Mouse (Mus musculus) G1E-ER4 (cell line): ENCODE results near the gene Tut4. TPM values are rescaled to one million over a fixed set of nuclear protein-coding genes. Genes with fewer than 3 reads are reported as not detected.

Source experiments
- GATA1 ChIP-seq: IDR thresholded peaks from one replicate; pipeline ENCODE4 v1.8.0; 2012; ENCODE audit warnings: low read length, inconsistent platforms
- polyA plus RNA-seq: library from polyadenylated mRNA; stranded (reverse); fragments of >175 nt; gene quantifications from 2 replicates; pipeline ENCODE4 v1.2.3, GENCODE M21; 2012

The Tut4 gene
- polyA plus RNA-seq, 1 experiment: 35.9 TPM

DNA sequence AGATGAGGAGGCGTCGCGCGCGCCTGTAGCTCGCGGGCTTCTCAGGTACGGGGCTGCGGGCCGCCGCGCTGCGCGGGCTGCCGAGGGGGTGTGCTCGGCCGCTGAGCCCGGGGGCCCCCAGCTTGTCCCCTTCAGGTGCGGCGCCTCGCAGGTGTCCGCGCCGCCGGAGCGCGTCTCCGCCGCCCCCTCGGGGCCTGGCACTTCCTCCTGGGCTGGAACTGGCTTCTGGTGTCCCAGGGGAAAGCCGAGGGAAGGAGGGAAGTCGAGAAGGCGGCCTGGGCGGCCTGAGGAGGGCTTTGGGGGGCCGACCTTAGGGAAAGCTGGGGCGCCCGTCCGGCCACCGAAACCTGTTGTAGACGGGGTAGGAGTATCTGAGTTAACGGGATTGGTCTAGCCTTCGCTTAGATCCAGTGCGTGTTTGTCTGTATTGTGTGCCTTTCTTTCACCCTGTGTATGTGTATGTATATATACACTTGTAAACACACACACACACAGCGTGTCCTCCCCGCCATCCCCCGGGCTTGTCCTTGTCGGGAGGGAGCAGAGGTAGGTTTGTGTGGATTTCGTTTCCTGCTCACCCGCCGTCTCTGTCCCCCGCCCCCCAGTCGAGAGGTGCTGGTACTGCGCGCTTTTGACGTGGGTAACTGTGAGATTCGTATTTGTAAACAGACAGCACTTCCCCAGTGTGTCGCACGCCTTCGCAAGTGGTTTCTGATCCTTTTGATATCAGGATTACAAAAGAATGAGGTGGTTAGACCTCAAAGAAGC lies 1.1 kb downstream of the Tut4 start:
- no peak for TF ChIP-seq GATA1

DNA sequence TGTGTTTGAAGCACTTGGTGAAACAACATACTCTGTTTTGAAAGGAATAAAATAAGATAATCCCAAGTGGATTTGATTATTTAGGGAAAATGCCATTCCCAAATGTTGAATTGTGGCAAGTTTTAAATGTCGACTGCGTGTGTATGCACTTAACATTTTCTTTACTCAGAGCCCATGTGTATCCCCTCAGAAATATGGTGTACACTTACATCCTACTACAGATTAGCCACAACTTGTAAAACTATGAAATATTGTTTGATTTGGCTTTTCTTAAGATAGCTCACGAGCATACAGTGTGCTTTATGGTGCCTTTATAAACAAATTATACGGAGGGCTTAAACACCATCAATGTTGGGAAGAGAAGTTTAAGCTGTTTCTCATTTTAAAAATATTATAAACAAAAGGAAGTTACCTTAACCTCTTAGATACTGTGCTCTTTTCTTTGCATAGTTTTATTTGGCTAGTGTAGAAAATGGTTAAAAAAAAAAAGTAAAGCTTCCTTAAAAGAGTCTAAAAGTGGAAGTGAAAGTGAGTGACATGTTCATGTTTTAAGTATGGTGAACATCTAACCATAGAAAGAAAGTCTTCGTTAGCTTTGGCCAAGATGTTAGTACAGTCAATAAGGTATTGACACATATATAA lies 2.2 kb downstream of the Tut4 start:
- no peak for TF ChIP-seq GATA1

DNA sequence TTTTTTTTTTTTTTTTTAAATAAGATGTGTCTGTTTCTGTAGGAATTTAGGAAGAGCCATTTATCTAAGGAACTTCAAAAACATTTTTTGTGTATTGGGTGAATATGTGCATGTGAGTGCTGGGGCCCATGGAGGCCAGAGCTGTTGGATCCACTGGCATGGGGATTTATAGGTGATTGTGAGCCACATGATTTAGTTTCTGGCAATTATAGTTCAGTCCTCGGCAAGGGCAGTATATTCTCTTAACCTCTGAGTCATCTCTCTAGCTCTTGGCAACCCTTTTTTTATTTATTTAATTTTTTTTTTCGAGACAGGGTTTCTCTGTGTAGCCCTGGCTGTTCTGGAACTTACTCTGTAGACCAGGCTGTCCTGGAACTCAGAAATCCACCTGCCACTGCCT lies 14.4 kb downstream of the Tut4 start:
- no peak for TF ChIP-seq GATA1

- TF ChIP-seq GATA1: no peak
Observed at GRCm38 (mm10) chr4:108482776-108483175, 23.6 kb downstream of the Tut4 start.

DNA sequence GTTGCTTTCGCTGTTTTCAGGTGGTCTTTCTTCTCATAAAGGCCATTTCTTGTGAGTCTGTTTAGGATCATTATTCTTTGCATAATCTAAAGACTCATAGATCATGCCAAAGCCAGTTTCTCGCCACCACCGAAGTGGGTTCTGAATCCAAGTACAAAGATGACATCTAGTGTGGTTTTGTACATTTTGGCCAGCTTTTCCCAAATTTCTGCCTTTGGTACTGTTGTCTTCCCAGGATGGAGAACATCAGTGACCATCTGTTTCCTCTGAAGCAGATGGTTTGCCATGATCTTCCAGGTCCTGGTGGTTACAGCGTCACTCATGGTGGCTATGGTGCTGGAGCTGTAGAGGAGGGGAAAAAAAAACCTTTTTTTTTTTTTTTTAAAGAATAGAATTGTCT lies 25.0 kb downstream of the Tut4 start:
- TF ChIP-seq GATA1: no peak

DNA sequence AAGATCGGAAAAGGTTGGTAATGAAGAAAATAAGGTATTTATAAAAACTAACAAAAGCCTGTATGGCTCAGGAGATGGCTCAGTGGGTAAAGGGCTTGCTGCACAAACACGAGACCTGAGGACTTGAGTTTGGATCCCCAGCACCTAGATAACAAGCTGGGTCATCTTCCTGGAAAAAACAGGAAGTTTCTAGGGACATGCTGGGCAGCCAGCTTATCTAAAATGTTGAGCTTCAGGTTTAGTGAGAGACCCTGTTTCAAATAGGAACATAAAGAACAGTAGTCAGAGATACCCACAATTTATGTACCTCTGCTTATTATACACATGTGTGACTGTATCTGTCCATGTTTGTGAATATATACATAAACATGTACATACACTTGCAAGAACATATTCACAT lies 43.8 kb downstream of the Tut4 start:
- no peak for TF ChIP-seq GATA1

GRCm38 (mm10) chr4:108539701-108540100 lies 80.5 kb downstream of the Tut4 start:
- no peak for TF ChIP-seq GATA1

DNA sequence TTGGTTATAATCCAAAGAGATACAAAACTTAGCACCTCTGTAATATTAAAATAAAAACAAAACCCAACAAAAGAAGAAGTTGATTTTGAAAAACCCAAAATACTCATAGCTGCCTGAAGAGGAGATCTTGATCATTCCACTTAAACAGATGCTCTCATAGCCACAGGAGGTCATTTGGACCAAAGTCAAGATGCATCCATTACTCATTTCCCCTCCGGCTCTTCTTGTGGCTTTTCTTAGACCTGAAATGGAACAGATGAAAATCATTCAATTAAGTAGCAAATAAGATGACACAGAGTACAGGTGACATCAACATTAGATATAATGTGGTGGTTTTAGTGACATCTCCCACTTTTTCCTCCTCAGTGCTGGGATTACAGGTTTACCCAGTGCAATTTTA lies 105.8 kb downstream of the Tut4 start:
- TF ChIP-seq GATA1: no peak

DNA sequence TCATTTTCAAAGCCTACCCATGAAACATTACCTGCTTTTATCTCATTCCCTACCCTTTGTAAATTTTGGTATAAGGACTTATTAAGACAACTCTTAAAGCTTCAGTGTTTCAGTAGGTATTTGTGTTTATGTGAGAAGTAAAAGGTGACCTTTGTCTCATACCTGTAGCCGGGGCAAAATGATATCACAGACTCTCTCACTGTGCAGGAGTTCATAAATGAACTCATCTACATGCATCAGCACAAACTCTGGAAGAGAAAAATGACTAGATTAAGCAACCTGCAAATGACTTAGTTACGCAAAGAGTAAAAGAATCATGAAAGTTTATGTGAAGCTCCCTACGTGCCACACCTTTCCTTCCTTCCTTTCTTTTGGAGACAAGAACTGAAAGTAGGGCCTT lies 113.4 kb downstream of the Tut4 start:
- TF ChIP-seq GATA1: no peak

- TF ChIP-seq GATA1: no peak
Observed at GRCm38 (mm10) chr4:108578840-108579742, 119.9 kb downstream of the Tut4 start, which contains the start of the genes Prpf38a and Orc1. Gene Prpf38a, minus strand, starts transcription at chr4:108579336. Gene Orc1, plus strand, starts transcription at chr4:108579423.

- TF ChIP-seq GATA1: no peak
Observed at GRCm38 (mm10) chr4:108579743-108580411, 120.7 kb downstream of the Tut4 start.

GRCm38 (mm10) chr4:108593376-108593775 lies 134.2 kb downstream of the Tut4 start:
- no peak for TF ChIP-seq GATA1

GRCm38 (mm10) chr4:108595785-108596184 lies 136.6 kb downstream of the Tut4 start:
- TF ChIP-seq GATA1: no peak

DNA sequence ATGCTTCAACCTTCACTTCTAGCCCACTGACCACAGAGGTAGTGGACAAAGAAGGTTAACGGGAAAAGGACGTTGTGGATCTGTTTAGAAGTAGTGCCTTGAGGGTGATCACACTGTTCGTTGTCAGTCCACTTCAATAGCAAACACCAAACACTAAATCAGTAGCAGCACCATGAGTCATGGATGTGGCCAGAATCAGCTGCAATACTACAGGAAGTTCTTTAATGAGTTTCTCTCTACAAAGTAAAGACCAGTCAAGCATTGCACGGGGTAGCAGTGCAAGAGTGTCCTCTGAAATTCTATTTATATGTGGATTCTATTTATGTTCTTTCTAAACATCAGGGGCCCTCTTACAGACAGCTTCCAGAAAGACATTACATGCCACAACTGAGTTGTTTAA lies 139.1 kb downstream of the Tut4 start:
- no peak for TF ChIP-seq GATA1

GRCm38 (mm10) chr4:108601870-108602269 lies 142.6 kb downstream of the Tut4 start:
- no peak for TF ChIP-seq GATA1
